Mouse (Mus musculus): Measurements from ENCODE around the gene Fcgrt.

The Fcgrt gene

GRCm38 (mm10) chr7:45082401-45083299, 21.0 kb downstream of the Fcgrt start:
- DNase-seq: peak; percentile 47

- DNase-seq: no peak
Measured at GRCm38 (mm10) chr7:45081016-45081415, 22.6 kb downstream of the Fcgrt start.

- peak; percentile 94 for DNase-seq
Measured at GRCm38 (mm10) chr7:45079856-45080255, 23.8 kb downstream of the Fcgrt start.

- DNase-seq: peak; percentile 81
Measured at GRCm38 (mm10) chr7:45078513-45078912, 25.1 kb downstream of the Fcgrt start.

- DNase-seq: no peak
Measured at GRCm38 (mm10) chr7:45077829-45078228, 25.8 kb downstream of the Fcgrt start.

GRCm38 (mm10) chr7:45077322-45077721, 26.3 kb downstream of the Fcgrt start:
- no peak for DNase-seq

GRCm38 (mm10) chr7:45076501-45076900, 27.1 kb downstream of the Fcgrt start:
- no peak for DNase-seq

- DNase-seq: no peak
Measured at GRCm38 (mm10) chr7:45075405-45075804, 28.2 kb downstream of the Fcgrt start.

GRCm38 (mm10) chr7:45073949-45074348, 29.7 kb downstream of the Fcgrt start:
- no peak for DNase-seq

GRCm38 (mm10) chr7:45073171-45073707, 30.4 kb downstream of the Fcgrt start:
- DNase-seq: no peak

GRCm38 (mm10) chr7:45072230-45072629, 31.4 kb downstream of the Fcgrt start:
- peak; percentile 39 for DNase-seq

GRCm38 (mm10) chr7:45069671-45070070, 34.0 kb downstream of the Fcgrt start:
- DNase-seq: no peak

- peak; percentile 72 for DNase-seq
Measured at GRCm38 (mm10) chr7:45068000-45068318, 35.7 kb downstream of the Fcgrt start.

GRCm38 (mm10) chr7:45067190-45067999, 36.3 kb downstream of the Fcgrt start:
- no peak for DNase-seq

- peak; percentile 98 for DNase-seq
Measured at GRCm38 (mm10) chr7:45062239-45062835, 41.3 kb downstream of the Fcgrt start, which contains the start of the genes Nosip and Prrg2. Nosip (plus strand) TSS chr7:45062429. Prrg2 (minus strand) TSS chr7:45062677.

GRCm38 (mm10) chr7:45061532-45062075, 42.0 kb downstream of the Fcgrt start:
- peak; percentile 88 for DNase-seq

GRCm38 (mm10) chr7:45060632-45061122, 43.0 kb downstream of the Fcgrt start:
- DNase-seq: peak; percentile 28

GRCm38 (mm10) chr7:45058607-45059571, 44.8 kb downstream of the Fcgrt start:
- DNase-seq: no peak

- DNase-seq: no peak
Measured at GRCm38 (mm10) chr7:45056972-45057348, 46.7 kb downstream of the Fcgrt start.

GRCm38 (mm10) chr7:45056329-45056971, 47.2 kb downstream of the Fcgrt start:
- DNase-seq: no peak
